Mouse (Mus musculus): ENCODE data around the gene Dram2.
A peak's percentile ranks its signal among the peaks of the same experiment; 100 is the strongest.
"Not testable (repeated sequence)": the region's sequence is repeated elsewhere in the genome, so short reads cannot be mapped to it uniquely, and the experiment has no call there.

Dram2 gene

DNA sequence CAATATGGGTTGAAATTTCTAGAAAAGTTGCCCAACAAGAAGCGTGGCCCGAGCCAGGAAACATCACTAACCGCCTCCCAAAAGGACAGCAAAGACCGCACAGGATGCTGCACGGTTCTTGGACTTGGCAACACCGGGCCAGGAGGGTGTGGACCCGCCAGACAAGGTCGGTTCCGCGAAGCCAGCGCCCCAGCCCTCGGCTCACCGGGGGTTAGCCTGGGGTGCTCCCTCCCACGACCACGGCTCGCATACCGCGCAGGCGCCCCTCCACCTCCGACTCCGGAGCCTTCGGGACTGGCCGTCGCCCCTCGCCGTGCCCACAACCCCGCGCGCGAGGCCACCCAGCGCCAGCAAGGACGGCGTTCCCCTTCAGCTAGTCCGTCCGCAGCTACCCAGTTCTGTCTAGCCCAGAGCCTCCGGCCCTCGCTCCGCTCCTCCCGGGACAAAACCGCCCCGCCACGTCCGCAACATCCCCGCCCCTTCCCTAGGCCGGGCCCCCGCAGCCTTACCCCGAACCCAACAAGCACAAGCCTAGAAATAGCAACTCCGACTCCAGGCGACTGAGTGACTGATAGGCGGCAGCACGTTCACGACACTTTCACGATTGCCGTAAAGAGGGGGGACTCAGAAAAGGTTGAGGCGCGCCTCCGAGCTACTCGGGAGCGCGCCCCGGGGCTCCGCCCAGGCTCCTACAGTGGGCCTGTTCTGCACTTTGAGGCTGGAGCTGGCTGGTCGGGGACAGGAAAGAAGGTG, at the start of gene Dram2, which contains the start of gene Cept1:
Gene Dram2 (plus strand): TSS at position 628 of the 753 bp plus-strand sequence.
Gene Cept1 (minus strand): TSS at position 632 of the 753 bp plus-strand sequence.
- DNase-seq: peak; percentile 88 to 91

DNA sequence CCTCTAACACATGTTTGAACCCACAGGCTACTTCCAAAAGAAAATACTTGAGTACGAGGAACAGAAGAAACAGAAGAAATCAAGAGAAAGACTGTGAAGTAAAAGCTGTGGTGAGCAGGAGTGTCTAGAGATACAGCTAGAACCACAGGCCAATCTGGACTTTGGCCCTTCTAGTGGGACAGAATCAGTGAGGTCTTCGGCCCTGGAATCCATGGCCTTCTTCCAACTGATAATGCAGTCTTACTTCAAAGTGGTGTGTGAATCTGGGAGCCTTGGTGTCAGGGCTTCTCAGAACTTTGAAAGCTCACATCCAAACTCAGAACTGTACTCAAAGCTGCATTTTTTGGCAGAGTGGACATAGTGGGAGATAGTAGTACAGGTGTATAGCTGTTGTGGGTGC, 47.1 kb upstream of the Dram2 start:
- no peak for DNase-seq

DNA sequence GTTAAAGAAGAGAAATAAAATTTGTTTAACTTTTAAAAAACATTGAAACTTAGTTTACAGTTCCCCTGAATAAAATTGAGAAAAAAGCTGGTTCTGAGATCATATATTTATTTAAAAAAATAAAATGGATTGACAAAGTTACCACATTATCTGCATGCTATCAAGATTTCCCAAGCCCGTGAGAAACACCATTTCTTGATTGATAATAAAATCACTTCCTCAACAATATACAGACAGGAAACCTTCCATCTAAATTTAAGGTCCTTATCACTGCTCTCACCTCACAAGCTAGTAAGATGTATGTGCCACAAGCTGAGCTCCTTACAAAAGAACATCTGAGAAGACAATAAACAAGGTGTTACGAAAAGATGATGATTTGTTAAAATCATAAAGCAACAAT, 44.7 kb upstream of the Dram2 start:
- no peak for DNase-seq

DNA sequence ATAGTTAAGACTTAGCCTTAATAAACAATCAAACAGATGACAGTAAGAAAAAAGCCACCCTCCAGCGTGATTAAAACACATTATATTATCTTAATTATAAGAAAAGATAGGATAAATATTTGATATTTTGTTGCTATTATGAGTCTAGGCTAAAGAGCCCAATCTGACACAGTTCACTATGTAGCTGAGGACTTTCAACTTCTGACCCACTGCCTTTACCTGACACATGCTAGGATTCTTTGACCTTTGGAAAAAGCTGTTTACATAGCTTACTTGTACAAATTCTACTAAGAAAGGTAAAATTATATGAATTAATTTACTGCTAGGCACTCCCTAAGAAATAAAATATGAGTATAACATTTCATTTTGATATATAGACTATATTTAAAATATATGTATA, 36.9 kb upstream of the Dram2 start:
- DNase-seq: no peak

DNA sequence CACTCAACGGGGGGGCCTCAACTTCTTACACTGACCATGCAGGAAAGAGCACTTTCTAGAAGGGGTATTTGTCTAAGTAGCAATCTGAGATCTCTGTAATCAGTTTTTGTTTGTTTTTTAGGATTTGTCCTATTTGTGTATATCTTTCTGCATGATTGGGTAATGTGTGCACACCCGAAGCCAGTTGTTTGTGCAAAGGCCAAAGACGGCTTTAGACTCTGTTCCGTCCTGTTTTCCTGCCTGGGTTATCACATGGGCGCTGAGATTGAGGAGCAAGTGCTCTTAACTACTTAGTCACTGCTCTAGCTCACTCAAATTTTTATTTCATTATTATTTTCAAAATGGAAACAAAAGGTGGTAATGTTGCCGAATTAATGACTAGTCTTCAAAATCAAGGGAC, 32.6 kb upstream of the Dram2 start:
- DNase-seq: no peak

DNA sequence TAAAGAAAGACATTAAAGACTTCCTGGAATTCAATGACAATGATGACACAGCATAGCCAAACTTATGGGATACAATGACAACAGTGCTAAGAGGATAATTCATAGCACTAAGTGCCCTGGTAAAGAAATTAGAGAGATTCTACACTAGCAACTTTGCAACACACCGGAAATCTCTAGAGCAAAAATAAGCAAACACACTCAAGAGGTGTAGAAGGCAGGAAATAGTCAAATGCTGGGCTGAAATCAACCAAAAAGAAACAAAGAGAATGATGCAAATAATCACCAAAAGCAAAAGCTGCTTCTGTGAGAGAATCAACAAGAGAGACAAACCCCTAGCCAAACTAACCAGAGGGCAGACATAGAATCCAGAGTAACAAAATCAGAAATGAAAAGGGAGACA, 24.9 kb upstream of the Dram2 start:
- DNase-seq: no peak

DNA sequence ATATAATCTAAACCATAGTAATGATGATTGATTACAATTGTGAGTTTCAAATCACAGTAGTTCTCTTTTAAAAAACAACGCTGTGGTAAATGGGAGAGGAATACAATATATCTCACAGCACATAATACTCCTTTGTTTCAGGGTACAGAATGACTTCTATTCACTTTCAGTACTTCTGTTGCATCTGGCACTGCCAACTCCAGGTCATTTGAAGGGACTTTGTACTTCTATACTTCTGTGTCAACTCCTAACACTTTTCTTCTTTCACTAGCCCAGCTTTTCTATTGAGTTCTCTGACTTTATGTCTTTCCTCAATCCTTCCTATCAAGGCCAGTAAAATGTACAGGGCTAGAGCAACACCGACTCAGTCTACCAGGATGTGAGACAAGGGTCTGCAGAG, 21.2 kb upstream of the Dram2 start:
- DNase-seq: no peak

DNA sequence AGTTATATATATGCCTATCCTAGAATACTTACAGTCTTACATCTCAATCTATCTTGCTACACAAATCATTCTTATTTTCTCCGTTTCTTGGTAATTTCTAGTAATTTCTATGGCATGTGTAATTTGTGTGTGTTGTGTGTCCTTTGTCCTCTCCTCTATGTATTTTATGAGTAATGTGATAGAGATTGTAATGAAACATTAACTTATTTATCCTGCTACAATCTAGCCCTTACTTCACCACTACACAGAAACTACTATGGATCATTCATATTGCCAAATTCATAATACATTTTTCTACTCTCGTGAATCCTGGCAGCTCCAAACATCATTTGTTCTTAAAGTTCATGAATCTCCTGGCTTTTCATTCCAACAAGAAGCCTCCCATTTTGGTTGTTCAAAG, 19.6 kb upstream of the Dram2 start:
- DNase-seq: no peak

DNA sequence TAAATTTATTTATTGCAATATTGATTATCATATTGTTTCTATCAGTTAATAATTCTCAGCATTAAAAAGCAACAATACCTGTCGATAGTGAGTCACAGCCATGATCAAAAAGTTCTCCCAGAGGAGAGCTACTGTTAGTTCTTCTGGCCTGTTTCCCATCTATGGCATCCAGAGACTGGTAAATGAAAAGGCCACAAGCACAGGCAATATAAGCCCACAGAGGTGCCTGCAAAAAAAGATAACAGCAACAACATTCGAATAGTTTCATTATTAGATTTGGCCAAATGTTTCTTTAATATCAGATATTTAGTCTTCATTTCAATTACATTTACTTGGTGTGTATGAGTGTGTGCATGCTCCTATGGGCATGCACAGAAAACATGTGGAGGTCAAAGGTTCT, 14.3 kb upstream of the Dram2 start:
- no peak for DNase-seq

DNA sequence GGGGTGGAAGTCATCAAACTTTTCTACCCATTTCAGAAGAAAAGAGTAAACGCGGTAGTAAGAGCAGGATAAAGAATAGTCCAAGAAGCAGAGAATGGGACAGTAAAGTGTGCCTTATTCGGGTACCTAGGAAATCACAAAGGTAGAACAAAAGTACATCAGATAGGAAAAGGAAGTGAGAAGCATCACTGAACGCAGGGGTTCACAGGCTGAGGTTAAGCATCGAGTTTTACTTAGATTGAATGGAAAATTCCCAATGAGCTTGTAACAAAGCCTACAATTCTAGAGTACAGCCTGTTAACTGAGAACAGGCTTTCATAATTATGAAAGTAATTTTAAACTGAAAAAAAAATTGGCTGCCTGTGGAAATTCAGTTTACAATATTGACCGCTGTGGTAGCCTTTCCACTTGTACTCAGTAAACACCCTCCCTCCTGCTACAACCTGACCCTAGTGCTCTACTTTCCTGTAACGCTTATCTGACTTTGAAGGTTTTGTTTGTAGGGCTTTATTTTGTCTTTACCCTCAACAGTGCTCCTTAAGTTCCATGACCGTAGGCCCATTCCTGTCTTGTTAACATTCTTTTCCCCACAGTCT, 2.8 kb upstream of the Dram2 start:
- no peak for DNase-seq

DNA sequence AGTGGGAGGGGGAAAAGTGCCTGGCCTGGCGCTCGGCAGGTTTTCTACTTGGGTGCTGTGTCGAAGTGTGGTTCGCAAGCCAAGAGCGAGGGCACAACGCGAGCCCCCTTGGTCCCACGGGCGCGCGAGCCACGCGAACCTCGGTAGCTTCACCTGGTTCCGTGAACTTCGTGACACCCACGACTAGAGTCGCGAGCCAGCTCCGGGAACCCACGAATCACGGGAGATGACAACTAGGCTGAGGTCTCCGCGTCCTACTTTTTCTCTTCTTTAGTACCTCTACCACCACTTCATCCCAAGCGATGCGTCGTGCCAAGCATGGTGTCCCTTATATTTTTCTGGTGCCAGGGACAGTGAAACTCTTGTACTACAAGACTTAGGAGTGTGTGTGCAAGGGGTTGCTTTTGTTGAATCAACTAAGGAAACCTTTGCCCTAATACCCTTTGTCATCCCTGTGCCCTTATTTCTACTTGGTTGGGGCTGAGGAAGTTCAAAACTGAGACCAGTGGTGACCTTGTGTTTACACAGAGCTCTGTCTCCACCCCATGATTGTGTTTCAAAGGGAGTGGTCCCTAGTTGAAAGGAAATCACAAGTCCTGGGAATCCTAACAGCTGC, 434 bp downstream of the Dram2 start:
- DNase-seq: no peak

DNA sequence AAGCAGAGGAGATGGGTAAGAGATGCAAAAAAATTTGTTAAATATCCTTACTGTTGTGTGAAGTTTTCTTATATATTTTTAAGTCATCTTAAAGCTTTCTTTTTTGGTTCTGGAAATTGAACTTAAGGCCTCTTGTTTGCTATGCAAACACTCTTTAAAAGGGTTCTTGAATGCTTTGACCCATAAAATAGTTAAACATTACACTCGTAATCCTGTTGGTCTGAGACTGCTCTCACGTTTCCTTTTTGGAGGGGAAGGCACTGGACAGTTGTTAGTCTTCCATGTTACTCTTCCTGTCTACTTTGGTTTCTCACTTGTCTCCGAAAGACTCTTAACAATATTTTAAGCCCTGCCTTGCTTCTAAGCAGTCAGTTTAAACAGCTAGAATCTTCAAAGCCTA, 1.4 kb downstream of the Dram2 start:
- no peak for DNase-seq

DNA sequence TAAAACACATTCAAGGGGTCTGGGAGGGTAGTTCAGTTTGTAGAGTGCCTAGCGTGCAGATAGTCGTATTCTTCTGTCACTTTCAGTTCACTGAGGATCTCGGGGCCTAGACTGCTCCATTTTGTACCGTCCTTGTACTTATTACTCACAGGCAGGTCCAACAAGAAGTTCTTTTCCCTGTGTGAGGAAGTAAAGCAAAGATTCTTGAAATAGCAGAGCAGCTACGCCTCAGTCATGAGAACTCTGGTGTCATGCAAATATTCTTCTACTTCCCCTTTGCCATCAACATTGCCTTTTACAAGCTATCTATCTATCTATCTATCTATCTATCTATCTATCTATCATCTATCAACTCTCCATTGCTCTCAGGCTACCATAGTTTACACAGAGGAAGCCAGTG, 5.8 kb downstream of the Dram2 start:
- DNase-seq: no peak

DNA sequence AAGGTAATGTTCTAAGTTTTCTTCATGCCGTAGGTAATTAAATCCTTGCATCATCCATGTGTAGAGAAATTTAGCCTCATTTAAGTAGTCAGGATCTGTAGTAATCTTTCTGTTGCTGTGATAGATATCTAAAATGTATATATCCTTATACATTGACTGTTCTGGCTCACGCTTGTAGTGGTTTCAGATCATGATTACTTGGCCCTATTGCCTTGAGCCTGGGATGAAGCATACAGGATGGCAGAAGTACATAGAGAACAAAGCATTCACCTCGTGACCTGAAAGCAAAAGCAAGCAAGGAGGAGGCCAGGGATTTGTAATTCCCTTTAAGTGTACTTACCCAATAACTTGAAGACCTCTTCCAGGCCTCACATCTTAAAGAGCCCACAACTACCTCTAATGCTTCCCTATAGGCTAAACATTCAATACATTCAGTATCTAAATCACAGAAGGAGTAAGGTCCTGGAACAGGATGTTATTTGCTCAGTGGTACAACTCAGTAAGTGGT, 8.2 kb downstream of the Dram2 start:
- no peak for DNase-seq

DNA sequence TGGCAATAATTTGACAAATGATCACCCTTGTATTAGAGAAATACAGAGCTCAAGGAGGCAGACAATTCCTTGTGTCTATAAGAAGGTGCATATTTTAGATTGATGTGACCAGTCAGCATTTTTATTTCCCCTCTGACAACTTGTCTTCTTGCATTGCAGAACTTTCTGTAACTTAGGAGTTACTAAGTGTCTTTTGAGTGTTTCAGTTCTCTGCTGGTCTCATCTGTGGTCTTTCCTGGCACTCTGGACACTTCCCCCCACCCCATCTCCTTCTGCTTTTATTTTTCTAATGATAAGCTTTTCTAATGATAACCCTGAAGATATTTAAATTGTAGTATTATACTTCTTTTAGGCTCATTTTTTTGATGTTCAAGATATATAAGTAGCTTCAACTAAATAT, 10.7 kb downstream of the Dram2 start:
- no peak for DNase-seq

DNA sequence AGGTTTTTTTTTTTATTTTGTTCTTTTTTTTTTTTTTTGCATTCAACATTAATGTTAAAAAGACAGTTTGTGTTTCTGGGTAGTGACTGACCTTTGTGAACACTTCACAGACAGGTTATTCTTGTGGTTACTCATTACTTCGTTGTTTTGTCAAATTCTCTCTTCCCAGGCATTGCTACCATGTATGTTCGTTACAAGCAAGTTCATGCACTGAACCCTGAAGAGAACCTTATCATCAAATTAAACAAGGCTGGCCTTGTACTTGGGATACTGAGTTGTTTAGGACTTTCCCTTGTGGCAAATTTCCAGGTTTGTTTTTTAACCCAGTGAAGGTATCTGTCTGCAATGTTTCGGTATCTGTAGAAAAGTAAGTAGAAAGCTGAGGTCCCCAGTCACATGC, 18.3 kb downstream of the Dram2 start:
- no peak for DNase-seq

DNA sequence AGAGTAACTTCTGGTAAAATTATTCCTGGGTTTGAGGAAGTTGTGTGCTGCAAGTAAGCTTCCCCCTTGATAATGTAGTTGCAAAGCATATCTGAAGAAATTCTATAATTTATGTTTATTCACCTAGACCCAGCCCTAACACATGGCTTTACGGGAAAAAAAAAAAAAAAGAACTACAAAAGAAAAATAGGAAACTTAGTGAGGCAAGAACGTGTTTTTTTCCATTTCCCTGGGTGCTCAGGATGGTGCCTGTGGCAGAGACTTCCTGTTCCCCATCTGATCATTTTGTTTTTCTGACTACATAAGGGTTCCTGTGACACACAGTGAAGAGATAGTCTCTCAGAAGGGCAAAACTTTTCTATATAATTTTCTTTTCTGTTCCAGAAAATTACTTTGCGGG, 25.6 kb downstream of the Dram2 start:
- no peak for DNase-seq

DNA sequence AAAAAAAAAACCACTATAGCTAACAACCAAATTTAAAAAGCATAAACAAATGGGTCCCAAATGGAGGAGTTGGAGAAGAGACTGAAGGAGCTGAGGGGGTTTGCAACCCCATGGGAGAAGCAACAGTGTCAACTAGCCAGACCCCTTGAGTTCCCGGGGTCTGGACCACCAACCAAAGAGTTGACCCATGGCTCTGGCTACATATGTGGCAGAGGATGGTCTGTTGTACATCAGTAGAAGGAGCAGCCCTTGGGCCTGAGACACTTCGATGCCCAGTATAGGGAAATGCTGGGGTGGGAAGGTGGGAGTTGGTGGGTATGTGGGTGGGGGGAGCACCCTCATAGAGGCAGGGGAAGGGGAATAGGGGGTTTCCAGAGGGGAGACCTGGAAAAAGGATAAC, 31.7 kb downstream of the Dram2 start:
- no peak for DNase-seq

DNA sequence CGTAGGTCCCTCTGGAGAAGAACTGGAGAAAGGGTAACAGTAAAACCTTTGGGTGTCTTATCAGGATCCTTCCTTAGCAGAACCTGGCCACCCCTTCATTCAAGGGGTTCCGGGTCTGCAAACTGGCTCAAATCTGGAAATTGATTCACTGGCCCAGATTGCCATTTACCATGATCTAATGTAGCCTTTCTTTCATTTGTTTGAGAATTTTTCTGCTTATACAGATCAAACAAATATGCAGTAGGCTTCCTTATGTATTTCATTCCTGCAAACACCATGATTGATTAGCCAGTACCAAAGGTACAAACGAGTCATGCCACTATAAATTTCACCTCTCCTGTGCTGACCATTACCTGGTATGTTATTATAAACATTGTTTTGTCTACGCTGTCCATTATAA, 46.0 kb downstream of the Dram2 start:
- DNase-seq: not testable (repeated sequence)

DNA sequence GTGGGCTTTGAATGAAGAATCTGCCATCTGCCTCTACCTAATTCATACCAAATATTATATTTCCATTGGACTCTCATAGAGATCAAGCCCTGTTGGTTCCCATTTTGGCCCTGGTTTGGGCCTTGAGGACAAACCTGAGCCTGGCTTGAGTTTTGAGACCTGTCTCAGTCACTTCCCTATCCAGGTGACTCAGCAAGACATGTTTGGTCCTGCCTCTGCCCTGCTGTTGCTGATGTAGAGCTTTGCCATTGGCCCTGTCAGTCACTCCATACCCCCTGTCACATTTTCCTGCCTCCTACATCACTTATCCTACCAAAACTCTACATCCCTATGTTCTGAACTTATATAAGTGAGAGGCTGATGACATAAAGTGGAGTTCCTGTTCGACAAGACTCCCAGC, 70.5 kb downstream of the Dram2 start:
- DNase-seq: no peak
